Mouse (Mus musculus): Measurements from ENCODE around the gene Clcnkb. TPM values are rescaled to one million over a fixed set of nuclear protein-coding genes. Genes with fewer than 3 reads are reported as not detected.

Gene Clcnkb
- not detected in 2 replicates for polyA plus RNA-seq (2015; fragmentation: Nextera tagmentation; extraction: Ambion mirVana)

DNA sequence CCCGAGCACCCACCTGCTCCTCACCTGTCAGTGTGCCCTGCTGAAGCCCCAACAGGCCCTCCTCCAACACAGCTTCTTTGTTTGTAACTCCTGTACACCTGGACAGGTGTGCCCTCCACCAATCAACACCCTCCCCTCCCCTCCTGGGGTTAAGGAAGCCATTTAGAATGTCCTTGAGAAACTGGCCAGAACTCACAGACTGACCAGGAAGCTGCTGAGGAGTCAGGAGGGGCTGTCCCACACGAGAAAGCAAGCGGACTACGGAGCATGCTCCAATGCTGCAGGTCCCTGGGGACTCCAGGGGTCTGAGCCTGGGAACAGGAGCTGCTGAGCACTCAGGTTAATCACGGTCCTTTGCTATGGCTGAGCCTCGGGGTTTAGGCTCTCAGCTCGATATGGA lies at the start of gene Clcnkb:
Gene Clcnkb, minus strand, starts transcription at position 91 of the 400 bp plus-strand sequence.

DNA sequence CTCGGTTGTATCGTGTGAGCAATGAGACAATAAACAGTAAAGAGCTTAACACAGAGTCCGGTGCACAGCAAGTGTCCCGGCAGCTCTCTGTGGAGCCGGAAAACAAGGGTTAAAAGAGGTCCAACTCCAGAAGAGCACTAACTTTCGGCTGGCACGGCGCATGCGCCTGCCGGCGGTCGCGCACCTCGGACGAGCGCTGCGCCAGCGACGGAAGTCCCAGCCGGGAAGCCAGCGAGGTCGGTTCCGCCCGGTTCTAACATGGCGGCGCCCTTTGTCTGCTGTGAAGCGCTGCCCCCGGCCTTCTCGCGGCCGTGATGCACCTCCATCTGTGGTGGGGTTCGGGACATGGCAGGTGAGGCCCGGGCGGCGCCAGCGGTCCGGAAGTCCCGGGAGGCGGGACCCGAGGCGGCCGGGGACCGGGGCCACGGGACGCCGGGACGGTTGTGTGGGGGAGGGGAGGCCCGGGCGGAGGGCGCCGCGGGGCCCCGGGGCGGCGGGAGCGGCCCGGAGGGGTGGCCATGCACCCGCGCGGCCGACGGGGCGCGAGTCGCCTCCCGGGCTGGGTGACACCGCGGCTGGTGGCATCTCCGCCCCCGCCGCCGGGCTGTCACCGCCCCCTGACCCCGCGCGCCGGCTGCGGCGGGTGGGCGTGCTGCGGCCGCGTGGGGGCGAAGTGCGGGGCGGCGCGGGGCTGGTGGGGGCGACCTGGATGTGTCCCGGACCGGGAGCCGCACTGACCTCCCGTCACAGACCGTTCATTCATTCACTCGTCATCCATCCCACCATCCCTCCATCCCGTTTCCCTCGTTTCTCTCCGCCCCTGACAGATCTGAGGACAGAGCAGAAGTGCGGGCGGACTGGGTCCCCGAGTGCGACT lies 28.9 kb upstream of the Clcnkb start, which contains the start of gene Zbtb17:
Gene Zbtb17, plus strand, starts transcription at position 204 of the 877 bp plus-strand sequence.

DNA sequence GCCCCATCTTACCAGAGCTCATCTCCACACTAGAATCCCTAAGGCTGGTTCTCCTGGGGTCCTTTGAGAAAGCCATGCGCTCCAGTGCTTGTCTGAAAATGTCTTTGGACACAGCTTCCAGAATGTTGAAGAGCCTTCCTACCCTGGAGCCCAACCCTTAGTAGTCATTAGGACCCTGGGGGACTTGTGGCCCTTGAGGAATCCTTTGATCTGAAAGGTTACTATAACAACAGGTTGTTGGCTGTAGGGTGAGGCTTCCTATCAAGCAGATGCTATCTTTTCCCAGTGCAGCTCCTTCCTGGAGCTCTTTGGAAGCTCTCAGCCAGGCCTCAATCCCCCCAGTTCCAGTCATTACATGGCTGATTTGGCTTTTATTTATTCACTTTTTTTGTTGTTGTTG lies 20.2 kb upstream of the Clcnkb start, which contains the start of gene Srarp:
Gene Srarp, minus strand, starts transcription at position 132 of the 400 bp plus-strand sequence.

DNA sequence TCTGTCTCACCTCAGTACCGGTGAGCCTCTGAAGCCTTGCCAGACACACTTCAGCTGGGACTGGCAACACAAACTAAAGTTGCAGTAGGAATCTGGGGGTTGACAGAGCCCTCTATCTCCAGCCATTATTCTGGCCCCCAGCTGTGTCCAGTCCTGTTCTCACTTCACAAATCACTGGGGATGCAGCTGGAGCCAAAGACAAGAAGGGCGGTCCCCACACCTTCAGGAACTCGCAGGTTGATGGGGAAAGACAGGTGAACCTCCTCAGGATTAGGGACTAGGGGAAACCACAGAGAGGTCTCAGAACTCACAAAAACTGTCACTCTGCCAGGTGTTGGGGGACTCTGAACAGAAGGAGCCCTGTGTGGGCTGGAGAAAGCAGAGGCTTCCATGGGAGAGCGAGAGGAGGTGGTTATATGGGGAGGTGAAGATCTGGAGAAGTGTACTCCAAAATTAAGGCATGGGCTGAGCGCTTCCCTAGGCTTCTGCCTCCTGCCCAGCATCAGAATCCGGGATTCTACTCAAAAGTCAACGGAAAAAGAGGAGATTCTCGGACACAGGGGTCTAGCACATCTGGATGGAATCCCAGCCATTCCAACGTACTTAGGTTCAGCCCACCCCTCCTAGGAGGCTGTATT lies 4.5 kb upstream of the Clcnkb start, which contains the start of gene Hspb7:
Gene Hspb7, plus strand, starts transcription at position 588 of the 638 bp plus-strand sequence.

DNA sequence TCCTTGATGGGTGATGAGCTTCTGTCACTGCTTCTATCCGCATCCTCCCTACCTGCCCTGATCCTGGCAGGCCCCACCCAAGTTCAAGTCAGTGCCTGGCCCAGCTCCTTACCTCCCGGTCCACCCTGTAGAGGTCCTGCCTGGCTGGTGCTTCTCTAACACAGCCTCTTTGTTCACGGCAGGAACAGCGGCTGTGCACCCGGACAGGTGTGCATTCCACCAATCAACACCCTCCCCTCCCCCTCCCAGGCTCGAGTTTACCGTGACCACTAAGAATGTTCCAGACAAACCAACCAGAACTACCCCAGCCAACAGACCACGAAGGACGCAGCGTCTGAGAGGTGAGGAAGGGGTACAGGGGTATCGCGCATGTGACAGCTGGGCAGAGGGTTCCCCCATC lies 17.3 kb downstream of the Clcnkb start, which contains the start of gene Clcnka:
Gene Clcnka, minus strand, starts transcription at position 180 of the 400 bp plus-strand sequence.

GRCm38 (mm10) chr4:141367997-141368791 lies 47.6 kb downstream of the Clcnkb start, which contains the start of gene Fam131c:
Fam131c (plus strand) TSS chr4:141368220.

Other genes with a start within 250 kb of the Clcnkb start
- gene Rsg1, start 202.1 kb downstream of the Clcnkb start, polyA plus RNA-seq (2015; fragmentation: Nextera tagmentation; extraction: Ambion mirVana): 6.8 and 7.7 TPM in 2 replicates
- 2.4 and 2.9 TPM in 2 replicates for gene Arhgef19, start 176.5 kb downstream of the Clcnkb start, polyA plus RNA-seq (2015; fragmentation: Nextera tagmentation; extraction: Ambion mirVana)
- 0.45 and 0.59 TPM in 2 replicates for gene Epha2, start 114.8 kb downstream of the Clcnkb start, polyA plus RNA-seq (2015; fragmentation: Nextera tagmentation; extraction: Ambion mirVana)
- 54.6 and 64.8 TPM in 2 replicates for gene Fam131c, start 47.8 kb downstream of the Clcnkb start, polyA plus RNA-seq (2015; fragmentation: Nextera tagmentation; extraction: Ambion mirVana)
- gene Clcnka, start 17.3 kb downstream of the Clcnkb start, polyA plus RNA-seq (2015; fragmentation: Nextera tagmentation; extraction: Ambion mirVana): 0.08 TPM in 1 of 2 replicates, not detected in the other
- gene Hspb7, start 4.8 kb upstream of the Clcnkb start, polyA plus RNA-seq (2015; fragmentation: Nextera tagmentation; extraction: Ambion mirVana): 0.05 and 0.22 TPM in 2 replicates
- gene Srarp, start 20.1 kb upstream of the Clcnkb start, polyA plus RNA-seq (2015; fragmentation: Nextera tagmentation; extraction: Ambion mirVana): 0.68 and 0.96 TPM in 2 replicates
- 23.1 and 24.6 TPM in 2 replicates for gene Zbtb17, start 28.6 kb upstream of the Clcnkb start, polyA plus RNA-seq (2015; fragmentation: Nextera tagmentation; extraction: Ambion mirVana)
- 12.4 and 13.7 TPM in 2 replicates for gene Spen, start 122.6 kb upstream of the Clcnkb start, polyA plus RNA-seq (2015; fragmentation: Nextera tagmentation; extraction: Ambion mirVana)
- gene Fblim1, start 190.1 kb upstream of the Clcnkb start, polyA plus RNA-seq (2015; fragmentation: Nextera tagmentation; extraction: Ambion mirVana): 12.9 and 13.6 TPM in 2 replicates
- 0.52 and 0.62 TPM in 2 replicates for gene Tmem82, start 202.6 kb upstream of the Clcnkb start, polyA plus RNA-seq (2015; fragmentation: Nextera tagmentation; extraction: Ambion mirVana)
- gene Slc25a34, start 207.8 kb upstream of the Clcnkb start, polyA plus RNA-seq (2015; fragmentation: Nextera tagmentation; extraction: Ambion mirVana): 2.0 and 2.5 TPM in 2 replicates
- gene Plekhm2, start 248.9 kb upstream of the Clcnkb start, polyA plus RNA-seq (2015; fragmentation: Nextera tagmentation; extraction: Ambion mirVana): 8.6 and 8.7 TPM in 2 replicates